Mouse (Mus musculus) hindbrain, embryonic 10.5 days (tissue): ENCODE measurements around the gene Tmie. TPM values are rescaled to one million over a fixed set of nuclear protein-coding genes. Genes with fewer than 3 reads are reported as not detected.
A peak's percentile ranks its signal among the peaks of the same experiment; 100 is the strongest.
"Not testable (repeated sequence)": the region's sequence is repeated elsewhere in the genome, so short reads cannot be mapped to it uniquely, and the experiment has no call there.

Experiments
- DNase-seq: peaks from one replicate; pipeline ENCODE4 v3.0.0-alpha.2; 2017; ENCODE audit warnings: low spot score
- H3K27ac ChIP-seq: fragments of 300-500 bp; sonication (generic); 2 replicates; pipeline ENCODE4 v1.5.1; 2016; ENCODE audit warnings: mild to moderate bottlenecking, moderate library complexity
- H3K27me3 ChIP-seq: fragments of 300-500 bp; sonication (generic); 2 replicates; pipeline ENCODE4 v1.6.1; 2016; ENCODE audit warnings: mild to moderate bottlenecking; ENCODE audit not compliant: poor library complexity, insufficient read depth, severe bottlenecking
- H3K36me3 ChIP-seq: fragments of 300-500 bp; sonication (generic); 2 replicates; pipeline ENCODE4 v1.6.1; 2016; ENCODE audit warnings: mild to moderate bottlenecking, moderate library complexity
- H3K4me1 ChIP-seq: fragments of 300-500 bp; sonication (generic); replicated peaks from 2 replicates; pipeline ENCODE4 v1.6.1; 2016; ENCODE audit warnings: mild to moderate bottlenecking
- H3K4me3 ChIP-seq: fragments of 300-500 bp; sonication (generic); 2 replicates; pipeline ENCODE4 v1.5.1; 2016; ENCODE audit warnings: mild to moderate bottlenecking, moderate library complexity
- H3K9me3 ChIP-seq: fragments of 300-500 bp; sonication (generic); 2 replicates; pipeline ENCODE4 v1.6.1; 2016; ENCODE audit warnings: mild to moderate bottlenecking, moderate library complexity
- WGBS: fragments of 180-500 bp; shearing (Covaris S2); methylation state at CpG from one replicate; pipeline ENCODE4 v1.1.7; 2016; 5-methylcytosine and 5-hydroxymethylcytosine counted together
- polyA plus RNA-seq: library from polyadenylated mRNA; unstranded; fragments of >200 nt; fragmentation: Nextera tagmentation; extraction: Ambion mirVana; gene quantifications from 2 replicates; pipeline ENCODE4 v1.2.1, GENCODE M21; 2016

Tmie gene
- polyA plus RNA-seq, 1 experiment from 2014 or later: 0.18 TPM

GRCm38 (mm10) chr9:110855903-110856302, 24.0 kb downstream of the Tmie start:
- DNase-seq: no peak
- H3K4me3 ChIP-seq: no peak overlapping the region
- H3K27me3 ChIP-seq: peaks cover 32% of the 10 kb centered on the region
- H3K27ac ChIP-seq: no peak overlapping the region
- no peaks in the 10 kb centered on the region for H3K9me3 ChIP-seq
- 72% methylated on average over 7 of the region's 7 CpGs for WGBS
- no peaks in the 10 kb centered on the region for H3K36me3 ChIP-seq
- H3K4me1 ChIP-seq: peaks cover 17% of the 10 kb centered on the region

- 80% methylated on average over 7 of the region's 7 CpGs for WGBS
- H3K27ac ChIP-seq: no peak overlapping the region
- no peaks in the 10 kb centered on the region for H3K36me3 ChIP-seq
- no peaks in the 10 kb centered on the region for H3K27me3 ChIP-seq
- H3K4me1 ChIP-seq: no peaks in the 10 kb centered on the region; the same call in 1 of the 2 replicates
- no peaks in the 10 kb centered on the region for H3K9me3 ChIP-seq
- no peak overlapping the region for H3K4me3 ChIP-seq
- no peak for DNase-seq
These were observed 30.8 kb downstream of the Tmie start for GRCm38 (mm10) chr9:110849162-110849561.

DNA sequence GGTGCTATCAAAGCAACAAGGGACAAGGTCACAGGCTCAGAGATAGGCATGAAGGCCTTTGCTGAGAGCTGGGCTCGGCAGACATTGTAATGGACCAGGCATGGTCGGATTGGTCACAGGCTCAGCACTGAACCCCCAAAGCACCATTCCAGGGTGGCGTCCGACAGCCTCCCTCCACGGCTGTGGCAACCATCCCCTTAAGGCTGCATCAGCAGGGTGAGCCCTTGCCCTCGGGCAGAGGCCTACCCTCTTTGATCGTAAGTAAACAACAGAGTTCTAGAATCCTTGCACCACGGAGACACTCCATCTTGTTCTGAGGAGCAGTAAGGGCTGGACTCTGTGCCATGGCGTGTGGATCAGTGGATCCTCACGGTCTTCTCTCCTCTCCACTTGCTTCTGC, 35.7 kb downstream of the Tmie start, which contains the start of gene Prss46:
TSS of gene Prss46 (plus strand) at position 301 of the 400 bp plus-strand sequence.
- no peak within 1 kb of the TSS for H3K27ac ChIP-seq
- WGBS: 87% methylated on average over 10 of the region's 10 CpGs
- H3K36me3 ChIP-seq: no peaks in the 10 kb centered on the region
- peaks cover 7% of the 10 kb centered on the region; the same call in 1 of the 2 replicates for H3K4me1 ChIP-seq
- H3K4me3 ChIP-seq: no peak within 1 kb of the TSS
- DNase-seq: no peak
- no peaks in the 10 kb centered on the region for H3K27me3 ChIP-seq
- no peaks in the 10 kb centered on the region for H3K9me3 ChIP-seq

DNA sequence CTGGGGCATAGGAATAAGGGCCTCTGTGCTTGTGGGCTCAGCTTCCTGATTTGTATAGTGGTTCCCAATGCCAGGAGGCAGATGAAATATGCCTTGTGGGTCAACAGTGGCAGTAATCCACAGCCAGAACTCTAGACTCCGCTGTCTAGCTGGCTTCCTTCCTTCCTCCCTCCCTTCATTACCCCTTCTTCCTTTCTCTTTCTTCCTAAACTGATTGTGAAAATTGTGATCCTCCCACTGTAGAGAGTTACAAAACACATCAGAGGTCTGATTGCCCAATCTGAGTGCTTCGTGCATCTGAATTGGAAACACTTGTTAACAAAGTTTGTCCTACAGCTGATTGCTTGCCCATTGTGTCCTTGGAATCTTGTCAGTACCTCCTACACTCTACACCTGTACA, 38.5 kb downstream of the Tmie start:
- Histone ChIP-seq H3K36me3 (no peaks in the 10 kb centered on the region), H3K27ac (no peak overlapping the region), H3K4me1 (peaks cover 7% of the 10 kb centered on the region; the same call in 1 of the 2 replicates), H3K9me3 (no peaks in the 10 kb centered on the region), H3K27me3 (no peaks in the 10 kb centered on the region), H3K4me3 (no peak overlapping the region)
- DNase-seq: no peak
- 91% methylated on average over 2 of the region's 2 CpGs for WGBS

GRCm38 (mm10) chr9:110840905-110841304, 39.0 kb downstream of the Tmie start:
- no peak overlapping the region for H3K4me3 ChIP-seq
- 71% methylated on average over 6 of the region's 6 CpGs for WGBS
- H3K4me1 ChIP-seq: peaks cover 13% of the 10 kb centered on the region
- DNase-seq: no peak
- no peaks in the 10 kb centered on the region for H3K27me3 ChIP-seq
- no peaks in the 10 kb centered on the region for H3K36me3 ChIP-seq
- no peak overlapping the region for H3K27ac ChIP-seq
- H3K9me3 ChIP-seq: no peaks in the 10 kb centered on the region

- H3K27ac ChIP-seq: no peak overlapping the region
- WGBS: 65% methylated on average over 2 of the region's 2 CpGs
- peaks cover 5% of the 10 kb centered on the region; the same call in 1 of the 2 replicates for H3K27me3 ChIP-seq
- H3K36me3 ChIP-seq: no peaks in the 10 kb centered on the region
- no peak overlapping the region for H3K4me3 ChIP-seq
- peaks cover 23% of the 10 kb centered on the region for H3K4me1 ChIP-seq
- no peaks in the 10 kb centered on the region for H3K9me3 ChIP-seq
- no peak for DNase-seq
These were observed 43.8 kb downstream of the Tmie start for GRCm38 (mm10) chr9:110836112-110836511.

DNA sequence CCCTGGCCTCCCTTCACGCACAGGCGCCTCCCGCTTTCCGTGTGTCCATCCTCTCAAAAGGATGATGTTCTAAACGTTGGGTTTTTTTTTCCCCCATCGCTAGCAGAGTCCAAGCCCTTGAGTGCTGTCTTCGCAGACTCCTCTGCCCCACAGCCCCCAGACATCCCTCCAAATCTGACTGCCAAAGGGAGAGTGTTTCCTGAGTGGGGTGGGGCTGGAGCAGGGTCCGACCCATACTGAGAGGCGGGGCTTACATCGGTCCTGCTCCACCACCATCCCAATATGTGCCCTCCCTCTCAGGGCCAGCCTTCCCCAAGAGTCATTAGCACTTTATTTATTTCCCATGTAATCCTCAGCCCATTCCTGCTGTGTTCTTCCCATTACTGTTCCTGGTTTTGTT, 45.0 kb downstream of the Tmie start:
- Histone ChIP-seq H3K36me3 (no peaks in the 10 kb centered on the region), H3K9me3 (no peaks in the 10 kb centered on the region), H3K27ac (peak overlapping the region; percentile 50), H3K4me3 (peak overlapping the region; percentile 13; the same call in 1 of the 2 replicates), H3K4me1 (peaks cover 16% of the 10 kb centered on the region), H3K27me3 (peaks cover 5% of the 10 kb centered on the region; the same call in 1 of the 2 replicates)
- 36% methylated on average over 10 of the region's 10 CpGs for WGBS
- DNase-seq: no peak

DNA sequence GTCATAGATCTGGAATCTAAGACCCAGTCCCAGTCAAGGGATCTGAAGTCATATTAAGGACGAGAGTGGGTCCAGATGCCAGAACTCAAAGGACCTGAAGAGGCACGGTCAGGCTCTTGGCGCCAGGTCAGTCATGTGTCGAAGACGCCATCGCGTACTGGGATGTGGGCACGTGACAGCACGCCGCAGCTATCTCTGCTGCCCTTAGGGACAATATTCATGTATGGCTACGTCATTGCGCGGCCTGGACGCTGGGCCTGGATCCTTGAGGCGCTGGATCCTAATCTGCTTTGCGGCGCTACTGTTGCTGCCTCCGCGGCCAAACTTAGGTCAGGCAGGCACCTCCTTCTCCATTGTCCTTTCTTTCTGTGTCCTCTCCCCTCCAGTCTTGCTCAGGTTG, 45.5 kb downstream of the Tmie start, which contains the start of gene Prss45:
TSS of gene Prss45 (plus strand) at position 178 of the 400 bp plus-strand sequence.
- no peak for DNase-seq
- Histone ChIP-seq H3K4me3 (peak within 1 kb of the TSS; percentile 13; the same call in 1 of the 2 replicates), H3K9me3 (no peaks in the 10 kb centered on the region), H3K27me3 (peaks cover 5% of the 10 kb centered on the region; the same call in 1 of the 2 replicates), H3K4me1 (peaks cover 16% of the 10 kb centered on the region), H3K36me3 (no peaks in the 10 kb centered on the region), H3K27ac (peak within 1 kb of the TSS; percentile 50)
- 76% methylated on average over 19 of the region's 19 CpGs for WGBS

DNA sequence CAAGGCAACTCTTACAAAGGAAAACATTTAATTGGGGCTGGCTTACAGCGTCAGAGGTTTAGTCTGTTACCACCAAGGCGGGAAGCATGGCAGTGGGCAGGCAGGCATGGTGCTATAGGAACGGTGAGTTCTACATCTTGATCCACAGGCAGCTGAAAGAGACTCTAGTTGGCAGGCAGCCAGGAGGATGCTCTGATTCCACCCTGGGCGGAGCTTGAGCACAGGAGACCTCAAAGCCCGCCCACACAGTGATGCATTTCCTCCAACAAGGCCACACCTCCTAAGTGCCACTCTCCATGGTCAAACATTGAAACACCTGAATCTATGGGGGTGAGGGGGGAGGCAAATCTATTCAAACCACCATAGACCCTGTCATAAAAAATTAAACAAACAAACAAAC, 46.9 kb downstream of the Tmie start:
- Histone ChIP-seq H3K36me3 (no peaks in the 10 kb centered on the region), H3K4me1 (peaks cover 16% of the 10 kb centered on the region), H3K4me3 (no peak overlapping the region), H3K9me3 (no peaks in the 10 kb centered on the region), H3K27me3 (peaks cover 5% of the 10 kb centered on the region; the same call in 1 of the 2 replicates), H3K27ac (no peak overlapping the region)
- 85% methylated on average over 5 of the region's 5 CpGs for WGBS
- no peak for DNase-seq

DNA sequence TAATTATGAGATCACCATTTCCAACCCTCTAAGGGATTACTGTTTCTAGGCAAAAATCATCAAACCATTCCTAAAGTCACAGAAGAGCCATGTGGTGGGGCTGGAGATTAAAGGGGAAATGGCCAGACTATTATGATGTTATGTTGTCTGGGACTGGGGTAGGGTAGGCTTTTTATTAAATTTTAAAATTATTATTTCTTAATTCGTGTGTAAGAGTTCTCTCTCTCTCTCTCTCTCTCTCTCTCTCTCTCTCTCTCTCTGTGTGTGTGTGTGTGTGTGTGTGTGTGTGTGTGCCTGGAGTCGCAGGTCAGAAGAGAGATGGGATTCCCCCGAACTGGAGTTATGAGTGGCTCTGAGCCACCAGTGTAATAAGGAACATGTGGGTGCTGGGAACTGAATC, 53.5 kb downstream of the Tmie start, which contains the start of gene Prss43:
TSS of gene Prss43 (plus strand) at position 301 of the 400 bp plus-strand sequence.
- H3K4me1 ChIP-seq: no peaks in the 10 kb centered on the region
- H3K9me3 ChIP-seq: no peaks in the 10 kb centered on the region
- no peak within 1 kb of the TSS for H3K27ac ChIP-seq
- no peak for DNase-seq
- H3K36me3 ChIP-seq: no peaks in the 10 kb centered on the region
- H3K4me3 ChIP-seq: no peak within 1 kb of the TSS
- WGBS: 84% methylated on average over 3 of the region's 3 CpGs
- H3K27me3 ChIP-seq: no peaks in the 10 kb centered on the region

DNA sequence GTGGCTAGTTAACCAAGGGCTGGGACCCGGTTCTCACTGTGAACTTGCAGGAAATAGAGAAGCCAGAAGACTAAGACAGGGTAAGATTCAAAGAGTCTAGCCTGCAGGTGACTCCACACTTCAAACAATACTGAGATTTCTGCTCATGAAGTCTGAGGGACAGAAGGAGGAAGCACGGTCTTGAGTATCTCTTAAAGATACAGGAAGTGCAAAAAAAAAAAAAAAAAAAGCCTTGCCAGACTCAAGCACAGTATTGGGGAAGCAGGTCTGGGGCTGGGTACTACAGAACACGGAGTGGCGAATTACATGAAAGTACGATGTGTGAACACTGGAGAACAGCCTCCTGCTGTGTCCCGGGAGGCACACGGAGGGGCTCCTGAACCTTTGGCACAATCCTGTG, 54.1 kb downstream of the Tmie start:
- no peak for DNase-seq
- Histone ChIP-seq H3K9me3 (no peaks in the 10 kb centered on the region), H3K4me3 (no peak overlapping the region), H3K4me1 (no peaks in the 10 kb centered on the region), H3K27ac (no peak overlapping the region), H3K36me3 (no peaks in the 10 kb centered on the region), H3K27me3 (no peaks in the 10 kb centered on the region)
- WGBS: 74% methylated on average over 7 of the region's 7 CpGs

- DNase-seq: no peak
- no peak overlapping the region for H3K4me3 ChIP-seq
- 85% methylated on average over 4 of the region's 4 CpGs for WGBS
- H3K27me3 ChIP-seq: no peaks in the 10 kb centered on the region
- no peaks in the 10 kb centered on the region for H3K4me1 ChIP-seq
- H3K36me3 ChIP-seq: no peaks in the 10 kb centered on the region
- H3K9me3 ChIP-seq: no peaks in the 10 kb centered on the region
- no peak overlapping the region for H3K27ac ChIP-seq
These were observed 54.5 kb downstream of the Tmie start for GRCm38 (mm10) chr9:110825426-110825825.

GRCm38 (mm10) chr9:110821436-110821835, 58.5 kb downstream of the Tmie start:
- Histone ChIP-seq H3K9me3 (no peaks in the 10 kb centered on the region), H3K36me3 (no peaks in the 10 kb centered on the region), H3K4me1 (no peaks in the 10 kb centered on the region), H3K27ac (no peak overlapping the region), H3K27me3 (no peaks in the 10 kb centered on the region), H3K4me3 (no peak overlapping the region)
- DNase-seq: no peak
- WGBS: 87% methylated on average over 7 of the region's 7 CpGs

DNA sequence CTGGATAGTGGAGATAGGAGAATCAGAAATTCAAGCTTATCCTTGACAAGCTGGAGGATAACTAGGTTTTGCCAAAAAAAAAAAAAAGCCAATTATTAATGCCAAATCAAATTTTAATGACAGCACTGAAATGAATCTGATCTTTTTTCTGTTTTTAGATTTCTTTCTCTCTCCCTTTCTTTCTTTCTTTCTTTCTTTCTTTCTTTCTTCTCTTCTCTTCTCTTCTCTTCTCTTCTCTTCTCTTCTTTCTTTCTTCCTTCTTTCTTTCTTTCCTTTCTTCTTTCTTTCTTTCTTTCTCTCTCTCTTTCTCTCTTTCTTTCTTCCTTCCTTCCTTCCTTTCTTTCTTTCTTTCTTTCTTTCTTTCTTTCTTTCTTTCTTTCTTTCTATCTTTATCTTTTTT, 59.4 kb downstream of the Tmie start:
- not testable (repeated sequence) for H3K4me1 ChIP-seq, DNase-seq, H3K27ac ChIP-seq, H3K4me3 ChIP-seq, H3K36me3 ChIP-seq, H3K9me3 ChIP-seq, H3K27me3 ChIP-seq
